Mouse (Mus musculus): ENCODE data around the gene Gm5930.
"Not testable (repeated sequence)": the region's sequence is repeated elsewhere in the genome, so short reads cannot be mapped to it uniquely, and the experiment has no call there.

Gene Gm5930

DNA sequence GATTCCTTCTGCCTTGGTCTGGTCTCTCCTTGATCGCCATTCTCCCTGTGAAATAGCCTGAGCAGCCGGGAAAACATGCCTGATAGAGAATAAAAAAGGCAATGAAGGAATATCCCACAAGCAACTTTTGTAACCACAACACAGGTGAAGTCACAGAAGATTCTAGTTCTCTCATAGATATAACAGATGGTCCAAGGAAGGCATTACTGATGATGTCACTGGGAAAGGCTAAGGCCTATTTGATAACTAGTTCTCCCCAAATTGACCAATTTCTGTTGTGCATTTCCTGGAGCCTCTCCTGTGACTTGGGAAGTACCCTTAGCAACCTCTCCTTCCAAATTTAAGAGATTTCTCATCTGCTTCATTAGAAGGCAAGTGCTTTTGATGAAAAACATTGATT is at the start of gene Gm5930:
TSS of gene Gm5930 (minus strand) at position 101 of the 400 bp plus-strand sequence.
- DNase-seq: not testable (repeated sequence)

DNA sequence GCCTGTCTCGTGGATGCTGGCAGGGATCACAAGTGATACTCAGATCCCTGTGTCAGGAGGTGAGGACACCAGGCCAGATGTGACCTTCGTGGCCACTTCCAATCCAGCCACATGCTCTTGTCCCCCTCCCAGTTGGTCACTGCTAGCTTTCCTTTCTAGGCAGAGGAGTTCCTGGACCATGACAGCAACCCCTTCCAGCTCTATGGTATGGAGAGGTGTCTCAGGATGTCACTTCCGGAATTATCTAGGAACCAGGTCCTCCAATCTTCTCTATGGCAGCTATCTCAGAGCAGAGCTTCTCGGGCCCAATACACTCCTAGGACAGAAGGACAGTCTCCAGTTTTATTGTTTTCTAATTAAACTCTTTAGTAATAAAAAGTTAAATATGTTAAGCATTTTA is 45.8 kb upstream of the Gm5930 start:
- DNase-seq: not testable (repeated sequence)

DNA sequence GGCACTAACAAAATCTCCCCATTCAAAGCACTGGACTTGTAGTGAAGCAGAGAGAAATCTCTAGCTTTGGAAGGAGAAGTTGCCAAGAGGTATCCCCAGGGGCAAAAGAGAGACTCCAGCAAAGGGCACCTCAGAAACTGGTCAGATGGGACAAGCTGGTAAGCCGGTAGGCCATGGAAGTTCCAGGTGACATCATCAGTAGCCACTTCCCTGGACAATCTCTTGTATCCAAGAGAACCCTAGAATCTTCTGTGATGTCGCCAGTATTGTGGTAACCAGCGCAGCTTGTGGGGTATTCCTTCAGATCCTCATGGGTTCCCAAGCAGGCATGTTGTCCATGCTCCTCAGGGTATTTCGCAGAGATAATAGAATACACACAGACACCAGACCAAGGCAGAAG is 26.7 kb upstream of the Gm5930 start, which contains the start of gene Gm8229:
TSS of gene Gm8229 (plus strand) at position 301 of the 400 bp plus-strand sequence.
- DNase-seq: not testable (repeated sequence)

DNA sequence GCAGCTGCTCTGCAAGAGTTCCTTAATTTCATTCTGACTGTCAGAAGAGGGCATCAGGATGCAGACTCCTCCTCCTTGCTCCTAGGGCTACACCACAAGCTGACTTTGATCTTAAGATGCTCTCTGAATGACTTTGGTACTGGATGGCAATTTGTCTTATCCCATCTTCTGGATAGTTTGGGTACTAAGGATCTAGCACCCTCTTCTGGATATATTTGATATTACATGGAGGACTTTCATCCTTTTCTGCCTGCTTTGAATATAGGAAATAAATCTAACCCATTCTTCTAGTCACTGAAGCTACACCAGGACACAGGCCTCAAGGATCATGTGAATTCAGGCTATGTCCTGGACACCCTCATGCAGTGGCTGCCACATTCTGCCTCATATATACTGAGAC is 23.9 kb upstream of the Gm5930 start:
- DNase-seq: not testable (repeated sequence)

DNA sequence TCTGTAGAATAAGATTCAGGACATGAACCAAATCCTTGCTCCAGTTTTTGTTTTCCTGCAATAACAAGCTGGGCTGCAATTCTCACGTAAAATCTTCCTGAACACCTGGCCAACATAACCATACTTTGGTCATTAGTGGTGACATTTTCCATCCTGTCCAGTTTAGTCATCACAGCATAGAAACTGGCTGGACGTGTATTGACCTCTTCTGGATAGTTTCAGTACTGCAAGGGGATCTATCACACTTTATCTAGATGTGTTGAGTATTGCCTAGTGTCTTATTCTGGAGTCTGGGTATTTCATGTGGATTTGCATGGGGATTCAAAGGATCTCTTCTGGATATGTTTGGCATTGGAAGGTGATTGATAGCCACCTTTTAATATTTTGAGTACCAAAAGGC is 23.0 kb upstream of the Gm5930 start:
- peak; percentile 0 to 1 for DNase-seq

DNA sequence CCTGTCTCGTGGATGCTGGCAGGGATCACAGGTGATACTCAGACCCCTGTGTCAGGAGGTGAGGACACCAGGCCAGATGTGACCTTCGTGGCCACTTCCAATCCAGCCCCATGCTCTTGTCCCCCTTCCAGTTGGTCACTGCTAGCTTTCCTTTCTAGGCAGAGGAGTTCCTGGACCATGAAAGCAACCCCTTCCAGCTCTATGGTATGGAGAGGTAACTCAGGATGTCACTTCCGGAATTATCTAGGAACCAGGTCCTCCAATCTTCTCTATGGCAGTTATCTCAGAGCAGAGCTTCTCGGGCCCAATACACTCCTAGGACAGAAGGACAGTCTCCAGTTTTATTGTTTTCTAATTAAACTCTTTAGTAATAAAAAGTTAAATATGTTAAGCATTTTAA is 26.3 kb downstream of the Gm5930 start:
- not testable (repeated sequence) for DNase-seq

DNA sequence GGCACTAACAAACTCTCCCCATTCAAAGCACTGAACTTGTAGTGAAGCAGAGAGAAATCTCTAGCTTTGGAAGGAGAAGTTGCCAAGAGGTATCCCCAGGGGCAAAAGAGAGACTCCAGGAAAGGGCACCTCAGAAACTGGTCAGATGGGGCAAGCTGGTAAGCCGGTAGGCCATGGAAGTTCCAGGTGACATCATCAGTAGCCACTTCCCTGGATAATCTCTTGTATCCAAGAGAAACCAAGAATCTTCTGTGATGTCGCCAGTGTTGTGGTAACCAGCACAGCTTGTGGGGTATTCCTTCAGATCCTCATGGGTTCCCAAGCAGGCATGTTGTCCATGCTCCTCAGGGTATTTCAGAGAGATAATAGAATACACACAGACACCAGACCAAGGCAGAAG is 53.1 kb downstream of the Gm5930 start, which contains the start of gene Gm8220:
TSS of gene Gm8220 (plus strand) at position 301 of the 400 bp plus-strand sequence.
- not testable (repeated sequence) for DNase-seq
